Mouse (Mus musculus) ES-E14 (cell line): ENCODE results near the gene Gm28048.

ENCODE experiments used
- CHD2 ChIP-seq: IDR thresholded peaks from 2 replicates; pipeline ENCODE4 v1.6.1; 2014; ENCODE audit warnings: mild to moderate bottlenecking, low read depth, low read length, inconsistent platforms
- HCFC1 ChIP-seq: IDR thresholded peaks from 2 replicates; pipeline ENCODE4 v1.6.1; 2012; ENCODE audit warnings: low read length, inconsistent platforms, borderline replicate concordance; ENCODE audit not compliant: insufficient read depth
- MAFK ChIP-seq: IDR thresholded peaks from 2 replicates; pipeline ENCODE4 v1.6.1; 2014; ENCODE audit warnings: mild to moderate bottlenecking, low read depth, low read length, inconsistent platforms; ENCODE audit not compliant: insufficient read depth
- ZC3H11A ChIP-seq: IDR thresholded peaks from 2 replicates; pipeline ENCODE4 v1.6.1; 2012; ENCODE audit warnings: low read depth, mild to moderate bottlenecking, inconsistent platforms, low read length, borderline replicate concordance

GRCm38 (mm10) chr11:23013580-23014294, 31.8 kb upstream of the Gm28048 start:
- no peak for TF ChIP-seq CHD2
- peak; percentile 91 for TF ChIP-seq ZC3H11A
- no peak for TF ChIP-seq HCFC1
- TF ChIP-seq MAFK, result no peak
